Mouse (Mus musculus) left cerebral cortex, adult 11 months (tissue): Measurements from ENCODE around the gene Fhit.

Source experiments
- DNase-seq: peaks from one replicate; pipeline ENCODE4 v3.0.0; 2022; ENCODE audit warnings: low spot score

The Fhit gene

DNA sequence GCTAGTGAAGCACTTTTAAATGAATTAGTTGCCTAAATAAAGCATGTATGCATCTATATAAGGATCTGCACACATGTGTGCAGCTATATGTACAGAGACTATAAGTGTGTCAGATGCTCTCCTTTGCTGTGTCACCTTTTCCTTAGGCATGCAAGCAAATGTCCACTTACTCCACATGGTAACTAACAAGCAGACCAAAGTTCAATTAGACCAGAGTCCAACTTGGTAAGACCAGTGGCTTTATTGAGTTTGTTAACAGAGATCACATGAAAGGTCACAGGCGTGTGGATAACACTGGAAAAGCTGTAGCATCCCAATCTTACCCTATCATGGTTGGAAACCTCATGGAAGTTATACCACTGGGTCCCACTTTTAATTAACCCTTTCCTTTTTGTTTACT lies 1572.7 kb downstream of the Fhit start:
- DNase-seq, result no peak

DNA sequence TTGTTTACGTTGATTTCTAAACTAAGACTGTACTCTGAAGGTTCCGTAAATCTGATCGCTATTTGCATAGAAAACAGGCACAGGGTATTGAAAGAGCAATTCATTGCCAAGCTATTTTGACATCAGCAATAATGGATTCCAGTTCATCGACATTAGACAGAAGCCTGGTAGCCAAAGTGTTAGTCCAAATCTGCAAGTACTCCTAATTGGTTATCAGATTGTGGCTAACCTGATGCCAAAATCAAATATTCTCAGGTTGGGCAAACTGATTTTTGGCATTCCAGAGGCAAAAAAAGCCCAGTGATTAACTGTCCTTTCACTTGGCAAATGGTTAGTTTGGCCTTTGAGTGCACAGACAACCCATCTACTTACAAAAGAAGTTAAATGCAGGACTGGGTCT lies 1573.9 kb downstream of the Fhit start:
- DNase-seq, result no peak

DNA sequence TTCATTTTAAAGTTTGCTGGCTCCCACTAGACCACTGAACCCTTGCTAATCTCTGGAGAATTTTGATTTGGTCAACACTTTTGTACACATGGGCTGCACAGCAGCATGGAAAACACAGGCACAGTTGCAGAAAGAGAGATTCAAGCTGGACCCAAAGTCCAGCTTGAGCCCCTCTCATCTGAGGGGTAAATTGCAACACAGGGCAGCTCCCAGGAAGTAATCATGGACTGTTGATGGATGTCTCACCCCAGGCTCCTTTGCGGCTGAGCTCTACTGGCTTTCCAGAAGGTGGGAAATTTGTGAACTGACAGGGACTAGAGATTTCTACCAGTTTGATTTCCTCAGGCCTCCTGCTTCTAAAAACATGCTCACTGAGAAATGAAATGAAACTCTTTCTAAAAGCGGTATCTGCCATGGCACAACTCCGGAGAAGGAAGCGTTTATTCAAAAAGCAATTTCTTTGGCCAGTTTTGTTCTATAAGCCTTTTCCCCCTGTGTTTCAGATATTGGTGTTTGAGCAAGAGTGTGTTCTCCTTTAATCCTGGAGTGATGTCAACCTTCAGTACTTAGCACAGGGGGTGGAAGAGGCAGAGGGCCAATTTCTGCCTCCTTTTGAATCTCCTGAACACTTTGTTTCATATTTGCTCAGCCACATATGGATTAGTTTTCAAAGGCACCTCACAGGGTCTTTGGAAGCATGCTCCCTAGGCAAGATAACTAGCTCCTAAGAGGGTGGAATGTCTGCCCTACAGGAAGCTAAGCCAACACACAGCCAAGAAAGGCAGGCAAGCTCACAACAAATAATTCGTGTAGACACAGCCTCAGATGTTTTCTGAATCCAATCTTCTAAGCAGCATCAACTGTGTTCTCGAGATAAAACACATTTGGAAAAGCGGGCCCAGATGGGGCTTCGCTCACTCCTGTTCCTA lies 1578.3 kb downstream of the Fhit start:
- DNase-seq, result no peak

DNA sequence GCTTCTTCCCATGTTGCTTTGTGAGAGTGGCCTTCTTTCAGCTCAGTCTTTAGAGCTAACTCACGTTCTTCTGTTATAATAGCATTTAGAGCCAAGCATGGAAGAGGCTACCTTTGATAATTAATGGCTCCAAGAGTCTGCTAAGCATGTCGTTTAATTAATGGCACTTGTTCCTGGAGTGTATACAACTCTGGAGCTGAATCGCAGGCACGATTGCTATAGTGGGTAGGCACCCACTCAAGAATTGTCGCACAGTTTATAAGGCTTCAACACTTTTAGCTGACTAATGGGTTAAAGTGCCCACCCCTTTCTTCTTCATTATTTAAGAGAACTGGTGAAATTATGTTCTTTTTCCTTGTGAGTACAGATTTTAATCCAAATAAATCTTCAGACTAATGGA lies 1605.5 kb downstream of the Fhit start:
- no peak for DNase-seq

DNA sequence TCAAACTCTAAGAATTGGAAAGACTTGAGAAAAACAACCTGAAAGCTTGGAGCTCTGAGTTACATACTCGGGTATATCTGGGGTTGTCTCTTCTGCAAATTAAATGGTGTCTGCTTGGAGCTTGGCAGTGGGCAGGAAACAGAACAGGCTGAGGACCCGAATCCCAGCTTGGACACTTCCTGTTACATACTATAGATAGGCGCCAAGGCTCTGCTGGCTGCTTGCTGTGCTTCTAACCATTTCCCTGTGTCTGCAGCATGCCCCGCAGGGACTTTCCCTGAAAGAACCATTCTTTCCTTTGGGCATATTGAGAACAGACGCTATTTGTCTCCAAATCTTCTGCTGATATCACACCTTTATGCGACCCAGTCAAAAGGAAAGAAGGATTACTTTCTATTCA lies 1606.0 kb downstream of the Fhit start:
- DNase-seq, result no peak

DNA sequence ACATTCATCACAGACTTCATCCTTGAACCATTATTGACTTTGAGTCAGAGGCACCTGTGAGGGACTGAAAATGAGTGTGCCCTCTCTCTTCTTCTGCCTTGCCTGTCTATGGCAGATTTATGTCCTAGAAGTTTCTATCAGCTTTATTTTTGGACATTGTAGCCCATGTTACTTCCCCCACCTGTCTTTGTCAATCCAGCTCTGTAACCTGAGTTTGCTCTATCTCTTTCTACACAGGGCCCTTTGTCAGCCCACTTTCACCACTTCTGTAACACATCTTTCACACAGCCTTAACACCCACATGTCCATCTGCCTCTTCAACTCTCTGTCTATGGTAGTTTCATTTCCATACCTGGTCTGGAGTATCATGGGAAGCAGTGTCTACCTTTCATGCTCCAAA lies 1609.7 kb downstream of the Fhit start:
- no peak for DNase-seq

DNA sequence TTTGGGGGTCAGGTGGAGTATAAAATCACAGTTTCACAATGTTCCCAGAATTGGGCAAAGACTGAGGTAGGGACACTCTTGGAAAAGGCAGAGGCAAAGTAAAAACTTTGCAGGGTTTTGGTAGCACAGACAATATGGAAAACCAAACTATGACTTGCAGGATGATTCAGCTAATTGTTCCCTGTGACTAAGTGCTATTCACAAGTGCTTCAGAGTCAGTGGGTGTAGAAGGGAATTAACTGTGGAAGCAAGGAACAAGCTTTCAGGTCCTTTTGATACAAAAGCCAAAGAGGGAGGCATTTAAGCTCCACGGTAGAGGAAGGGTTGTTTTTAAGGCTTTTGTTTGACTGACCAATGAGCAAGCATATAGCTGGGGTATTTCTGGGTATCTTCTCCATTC lies 1613.9 kb downstream of the Fhit start:
- DNase-seq, result peak; percentile 17

DNA sequence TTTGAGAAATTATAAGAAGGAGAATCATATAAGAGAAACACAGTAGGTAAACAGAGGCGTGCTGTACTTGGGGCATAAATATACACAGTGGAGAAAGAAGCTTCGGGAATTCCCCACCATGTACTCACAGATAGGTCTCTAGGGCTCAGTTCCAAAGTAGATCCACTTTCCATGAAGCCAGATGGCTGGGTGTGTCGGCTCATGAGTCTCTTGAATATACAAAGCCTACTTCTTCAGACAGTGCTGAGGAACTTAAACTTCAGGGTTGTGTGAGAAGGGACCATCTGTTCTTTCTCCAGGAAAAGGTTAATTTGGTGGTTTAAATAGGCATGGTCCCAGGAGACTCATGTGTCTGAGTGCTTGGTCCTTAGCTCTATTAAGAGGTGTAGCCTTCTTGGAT lies 1617.5 kb downstream of the Fhit start:
- peak; percentile 27 for DNase-seq

DNA sequence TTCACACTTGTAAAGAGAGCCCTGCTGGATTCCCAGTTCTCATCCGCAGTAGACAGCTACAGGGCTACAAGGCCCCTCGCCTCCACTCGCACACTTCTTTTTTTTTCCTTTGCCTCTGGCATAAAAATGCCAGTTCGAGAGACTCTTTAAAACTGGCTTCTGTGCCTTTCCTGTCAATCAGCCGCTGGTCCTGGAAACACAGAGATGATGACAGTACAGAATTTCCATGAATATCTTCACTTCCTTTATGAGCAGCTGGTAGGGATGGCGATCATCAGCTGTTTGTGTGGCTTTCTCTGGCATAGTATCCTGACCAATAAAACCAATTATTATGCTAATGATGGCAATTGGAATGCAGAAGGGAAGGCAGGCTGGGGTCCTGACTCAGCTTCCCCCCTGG lies 1626.3 kb downstream of the Fhit start:
- DNase-seq, result no peak

DNA sequence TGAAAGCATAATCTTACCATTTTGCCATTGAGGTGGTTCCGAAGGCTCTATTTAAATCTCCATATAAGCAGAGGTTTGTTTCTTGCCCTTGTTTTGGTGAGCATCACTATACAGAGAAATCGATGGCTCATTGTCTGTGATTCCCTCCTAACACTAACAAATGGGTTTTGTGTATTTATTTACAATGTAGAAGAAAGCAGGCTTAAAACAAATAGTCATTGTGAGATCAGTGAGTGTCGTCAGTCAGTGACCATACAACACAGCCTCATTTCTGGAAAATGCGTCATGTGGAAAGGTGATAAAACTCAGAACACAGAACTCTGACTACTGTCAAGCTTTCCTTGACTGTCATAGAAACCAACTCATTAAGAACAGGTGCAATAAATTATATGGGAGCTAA lies 1632.6 kb downstream of the Fhit start:
- DNase-seq, result no peak

DNA sequence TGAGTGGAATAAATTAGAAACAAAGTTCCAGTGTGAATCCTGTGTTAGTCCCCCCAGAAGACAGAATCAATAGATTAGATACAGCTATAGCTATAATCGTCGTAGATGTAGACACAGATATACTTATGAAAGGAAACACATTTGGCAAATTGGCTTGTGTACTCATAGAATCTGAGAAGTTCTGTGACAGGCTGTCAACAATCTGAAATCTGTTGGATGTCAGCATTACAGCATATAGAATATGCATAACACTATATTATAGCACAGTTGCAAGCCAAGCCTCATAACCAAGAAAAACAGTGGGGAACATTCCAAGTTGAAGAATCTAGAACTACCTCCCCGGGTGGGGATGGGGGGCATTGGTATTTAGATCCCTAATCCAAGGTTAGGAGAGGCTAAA lies 1635.7 kb downstream of the Fhit start:
- no peak for DNase-seq

DNA sequence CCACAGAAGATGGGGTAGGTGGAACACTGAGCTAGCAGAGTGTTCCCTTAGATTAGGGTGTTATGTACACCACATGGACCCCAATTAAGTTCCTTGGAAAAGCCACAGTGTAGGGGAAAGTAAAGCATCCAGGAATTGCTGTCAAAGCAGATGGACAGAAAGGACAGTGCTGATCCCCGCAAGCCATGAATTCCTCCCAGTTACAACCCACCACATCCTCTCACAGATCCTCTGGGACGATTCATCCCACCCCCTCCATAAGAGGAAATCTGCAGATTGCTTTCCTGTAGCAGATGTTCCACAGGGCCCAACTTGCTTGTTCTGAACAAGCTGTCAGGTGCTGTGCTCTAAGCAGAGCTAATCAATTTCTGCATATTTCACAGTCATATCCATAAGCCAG lies 1644.2 kb downstream of the Fhit start:
- DNase-seq, result no peak

DNA sequence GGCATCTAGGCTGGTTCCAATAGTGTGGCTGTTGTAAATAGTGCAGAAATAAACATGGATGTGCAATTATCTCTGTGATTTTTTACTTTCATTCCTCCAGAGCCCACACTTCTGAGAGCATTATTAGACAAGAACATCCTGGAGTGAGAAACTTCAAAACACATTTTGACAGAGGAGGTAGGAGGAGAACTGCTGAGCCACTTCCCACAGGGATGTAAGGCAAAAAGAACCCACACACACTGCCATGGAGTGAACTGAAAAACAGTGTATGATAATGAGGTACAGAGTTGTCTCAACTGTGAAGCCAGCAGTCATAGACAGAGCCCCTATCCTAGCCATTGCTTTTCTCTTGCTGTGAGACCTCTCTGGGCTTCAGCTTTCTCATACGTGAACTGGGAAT lies 1652.2 kb downstream of the Fhit start:
- peak; percentile 23 for DNase-seq
